Mouse (Mus musculus) hindbrain, embryonic 16.5 days (tissue): ENCODE measurements around the gene Sla2. TPM values are rescaled to one million over a fixed set of nuclear protein-coding genes. Genes with fewer than 3 reads are reported as not detected.

Source experiments
- ATAC-seq: fragments of 200-750 bp; cut with Nextera tagmentation; 2 replicates; pipeline ENCODE4 v1.8.0; 2017; ENCODE audit warnings: moderate TSS enrichment, moderate library complexity
- H3K27ac ChIP-seq: fragments of 300-500 bp; sonication (generic); 2 replicates; pipeline ENCODE4 v1.5.1; 2014; ENCODE audit warnings: low read depth, mild to moderate bottlenecking, control low read depth, low read length, moderate library complexity
- H3K27me3 ChIP-seq: fragments of 300-500 bp; sonication (generic); replicated peaks from 2 replicates; pipeline ENCODE4 v1.6.1; 2014; ENCODE audit warnings: low read length; ENCODE audit not compliant: control insufficient read depth, insufficient read depth
- H3K36me3 ChIP-seq: fragments of 300-500 bp; sonication (generic); 2 replicates; pipeline ENCODE4 v1.6.1; 2014; ENCODE audit warnings: mild to moderate bottlenecking, low read length, moderate library complexity, mixed read lengths; ENCODE audit not compliant: control insufficient read depth, insufficient read depth
- H3K4me1 ChIP-seq: fragments of 300-500 bp; sonication (generic); 2 replicates; pipeline ENCODE4 v1.6.1; 2014; ENCODE audit warnings: low read depth, low read length; ENCODE audit not compliant: control insufficient read depth, insufficient read depth
- H3K4me2 ChIP-seq: fragments of 300-500 bp; sonication (generic); 2 replicates; pipeline ENCODE4 v1.6.1; 2014; ENCODE audit warnings: mild to moderate bottlenecking, low read length, control low read depth, moderate library complexity
- H3K4me3 ChIP-seq: fragments of 300-500 bp; sonication (generic); 2 replicates; pipeline ENCODE4 v1.5.1; 2014; ENCODE audit warnings: mild to moderate bottlenecking, low read length, control low read depth, moderate library complexity
- H3K9ac ChIP-seq: fragments of 300-500 bp; sonication (generic); 2 replicates; pipeline ENCODE4 v1.6.1; 2014; ENCODE audit warnings: low read depth, mild to moderate bottlenecking, control low read depth, low read length, moderate library complexity
- H3K9me3 ChIP-seq: fragments of 300-500 bp; sonication (generic); 2 replicates; pipeline ENCODE4 v1.6.1; 2014; ENCODE audit warnings: mild to moderate bottlenecking, low read length, moderate library complexity; ENCODE audit not compliant: control insufficient read depth
- WGBS: fragments of 180-500 bp; shearing (Covaris S2); extraction: QIAGEN DNeasy Blood & Tissue Kit; methylation state at CpG from one replicate; pipeline ENCODE4 v1.1.7; 2014; 5-methylcytosine and 5-hydroxymethylcytosine counted together
- polyA plus RNA-seq: library from polyadenylated mRNA; unstranded; fragments of >200 nt; fragmentation: Nextera tagmentation; extraction: Ambion mirVana; gene quantifications from 2 replicates; pipeline ENCODE4 v1.2.1, GENCODE M21; 2015

Sla2 gene
- polyA plus RNA-seq, 1 experiment from 2014 or later: 0.21 TPM

DNA sequence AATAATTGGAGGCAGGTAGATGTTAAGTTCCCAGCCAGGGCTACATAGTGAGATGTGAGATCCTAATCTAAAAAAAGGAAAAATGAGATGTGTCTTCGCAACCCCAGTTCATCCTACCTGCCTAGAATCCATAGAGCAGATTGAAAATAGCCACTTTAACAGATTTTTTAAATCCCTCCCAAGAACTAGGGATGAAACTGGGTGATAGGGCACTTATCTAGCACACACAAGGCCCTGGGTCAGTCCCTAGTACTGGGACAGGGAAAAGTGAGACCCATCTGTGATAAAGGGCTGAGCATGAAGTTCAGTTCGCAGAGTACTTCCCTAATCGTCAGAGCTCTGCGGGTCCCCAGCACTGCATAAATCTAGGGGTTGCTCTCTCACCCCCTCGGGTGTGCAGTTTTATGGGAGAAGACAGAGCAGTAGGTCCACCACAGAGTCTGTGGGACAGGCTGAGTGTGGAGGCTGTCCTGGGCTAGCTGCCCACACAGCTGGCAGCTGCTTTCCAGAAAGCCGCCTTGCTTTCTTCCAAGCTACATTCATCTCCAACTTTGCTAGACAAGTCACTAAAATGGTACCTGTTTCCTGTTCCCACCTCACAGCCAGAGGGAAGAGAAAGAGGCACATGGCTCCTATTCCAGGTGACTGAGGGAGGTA, 38.3 kb downstream of the Sla2 start:
- no peak for ATAC-seq
- no peaks in the 10 kb centered on the region for H3K27me3 ChIP-seq
- WGBS: 83% methylated on average over 6 of the region's 6 CpGs

DNA sequence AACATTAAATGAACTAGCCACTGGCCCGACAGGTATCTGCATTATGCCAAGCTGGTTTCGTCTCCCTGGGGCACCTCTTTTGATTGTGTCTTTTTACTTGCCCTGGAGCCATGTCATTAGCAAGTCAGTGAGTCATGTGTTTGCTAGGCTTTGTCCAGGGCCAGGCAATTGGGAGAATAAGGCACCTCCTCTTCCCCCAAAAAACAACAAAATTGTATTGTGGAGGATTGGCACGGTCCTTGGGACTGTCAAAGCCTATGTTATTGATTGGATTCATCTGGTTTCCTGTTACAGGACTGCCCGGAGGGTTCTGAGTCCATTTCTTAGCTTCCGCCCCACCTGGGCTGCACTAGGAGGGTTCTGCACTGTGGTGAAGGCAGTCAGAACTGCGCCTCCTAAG, 39.3 kb downstream of the Sla2 start:
- no peak overlapping the region for H3K4me3 ChIP-seq
- no peak for ATAC-seq
- H3K36me3 ChIP-seq: 0 out of 2 replicates have a peak, but pooled peaks cover 2% of the 10 kb centered on the region
- no peak overlapping the region for H3K4me2 ChIP-seq
- no peaks in the 10 kb centered on the region for H3K9me3 ChIP-seq
- peaks cover 8% of the 10 kb centered on the region for H3K4me1 ChIP-seq
- H3K27me3 ChIP-seq: no peaks in the 10 kb centered on the region
- no peak overlapping the region for H3K9ac ChIP-seq
- WGBS: 47% methylated on average over 6 of the region's 6 CpGs
- H3K27ac ChIP-seq: no peak overlapping the region

More for the DNA sequence above, 38.3 kb downstream of the Sla2 start:
- no peaks in the 10 kb centered on the region for H3K9me3 ChIP-seq
- H3K4me1 ChIP-seq: peaks cover 8% of the 10 kb centered on the region
- H3K36me3 ChIP-seq: 0 out of 2 replicates have a peak, but pooled peaks cover 2% of the 10 kb centered on the region
- no peak overlapping the region for H3K4me2 ChIP-seq
- H3K4me3 ChIP-seq: no peak overlapping the region
- no peak overlapping the region for H3K27ac ChIP-seq
- no peak overlapping the region for H3K9ac ChIP-seq

DNA sequence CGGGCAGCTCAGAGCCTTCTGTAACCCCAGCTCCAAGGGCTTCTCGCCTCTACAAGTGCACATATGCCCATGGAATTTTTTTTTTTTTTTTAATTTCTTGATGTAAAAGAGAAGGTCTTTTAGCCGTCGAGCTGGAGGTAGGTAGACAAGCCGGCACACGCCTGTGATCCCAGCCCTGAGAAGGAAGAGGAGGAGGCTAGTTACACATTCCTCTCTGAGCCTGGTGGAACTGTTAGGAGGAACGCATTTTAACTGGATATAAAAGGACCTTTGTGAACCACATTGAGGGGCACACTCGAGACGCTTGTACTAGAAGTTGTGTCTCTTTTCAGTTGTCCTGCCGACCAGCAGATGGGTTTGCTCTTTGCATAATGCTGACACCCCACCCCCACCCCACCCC, 42.3 kb downstream of the Sla2 start:
- no peak overlapping the region for H3K4me2 ChIP-seq
- no peaks in the 10 kb centered on the region for H3K9me3 ChIP-seq
- H3K4me3 ChIP-seq: no peak overlapping the region
- no peak overlapping the region for H3K9ac ChIP-seq
- H3K4me1 ChIP-seq: peaks cover 32% of the 10 kb centered on the region
- H3K27me3 ChIP-seq: peaks cover 18% of the 10 kb centered on the region
- no peak overlapping the region for H3K27ac ChIP-seq
- H3K36me3 ChIP-seq: no peaks in the 10 kb centered on the region
- no peak for ATAC-seq
- WGBS: 36% methylated on average over 10 of the region's 10 CpGs

DNA sequence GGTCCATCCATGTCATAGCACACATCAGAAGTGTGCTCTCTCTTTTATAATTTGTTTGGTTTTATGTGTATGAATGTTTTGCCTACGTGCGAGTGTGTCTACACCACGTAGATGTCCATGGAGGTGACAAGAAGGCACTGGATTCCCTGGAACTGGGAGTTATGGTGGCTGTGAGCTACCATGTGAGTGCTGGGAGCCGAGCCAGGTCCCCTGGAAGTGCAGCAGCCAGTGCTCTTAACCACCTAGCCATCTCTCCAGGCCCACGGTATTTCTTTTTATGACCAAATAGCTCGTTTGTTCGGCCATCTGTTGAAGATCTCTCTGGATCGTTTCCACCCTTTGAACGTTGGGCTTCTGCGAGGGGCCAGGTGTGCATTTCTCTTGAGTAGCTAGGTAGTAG, 43.7 kb downstream of the Sla2 start:
- H3K4me3 ChIP-seq: no peak overlapping the region
- no peak overlapping the region for H3K27ac ChIP-seq
- no peaks in the 10 kb centered on the region for H3K9me3 ChIP-seq
- peaks cover 19% of the 10 kb centered on the region for H3K27me3 ChIP-seq
- WGBS: 72% methylated on average over 10 of the region's 10 CpGs
- ATAC-seq: no peak
- no peak overlapping the region; the same call in 1 of the 2 replicates for H3K4me2 ChIP-seq
- no peak overlapping the region for H3K9ac ChIP-seq
- no peaks in the 10 kb centered on the region for H3K36me3 ChIP-seq
- peaks cover 34% of the 10 kb centered on the region for H3K4me1 ChIP-seq

DNA sequence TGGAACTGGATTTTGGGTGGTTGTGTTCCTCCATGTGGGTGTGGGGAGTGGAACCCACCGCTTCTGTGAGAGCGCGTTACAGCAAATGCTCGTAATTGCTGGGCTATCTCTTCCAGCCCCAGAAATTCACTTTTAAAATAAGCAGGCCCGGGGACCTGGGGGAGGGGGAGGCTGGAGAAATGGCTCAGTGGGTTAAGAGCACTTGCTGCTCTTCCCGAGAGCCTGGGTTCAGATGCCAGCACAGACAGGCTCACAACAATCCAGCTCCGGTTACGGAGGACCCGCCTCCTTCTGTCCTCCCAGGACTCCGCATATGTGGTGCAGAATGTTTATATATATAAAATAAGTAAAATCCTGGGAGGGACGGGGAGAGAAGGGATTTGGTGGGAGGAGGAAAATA, 44.3 kb downstream of the Sla2 start:
- H3K9me3 ChIP-seq: no peaks in the 10 kb centered on the region
- H3K36me3 ChIP-seq: no peaks in the 10 kb centered on the region
- peak overlapping the region; percentile 66 for H3K4me3 ChIP-seq
- H3K9ac ChIP-seq: no peak overlapping the region
- H3K27ac ChIP-seq: peak overlapping the region; percentile 62; the same call in 1 of the 2 replicates
- peak overlapping the region; percentile 98 for H3K4me2 ChIP-seq
- no peak for ATAC-seq
- 20% methylated on average over 11 of the region's 11 CpGs for WGBS
- peaks cover 19% of the 10 kb centered on the region for H3K27me3 ChIP-seq
- peaks cover 34% of the 10 kb centered on the region for H3K4me1 ChIP-seq

DNA sequence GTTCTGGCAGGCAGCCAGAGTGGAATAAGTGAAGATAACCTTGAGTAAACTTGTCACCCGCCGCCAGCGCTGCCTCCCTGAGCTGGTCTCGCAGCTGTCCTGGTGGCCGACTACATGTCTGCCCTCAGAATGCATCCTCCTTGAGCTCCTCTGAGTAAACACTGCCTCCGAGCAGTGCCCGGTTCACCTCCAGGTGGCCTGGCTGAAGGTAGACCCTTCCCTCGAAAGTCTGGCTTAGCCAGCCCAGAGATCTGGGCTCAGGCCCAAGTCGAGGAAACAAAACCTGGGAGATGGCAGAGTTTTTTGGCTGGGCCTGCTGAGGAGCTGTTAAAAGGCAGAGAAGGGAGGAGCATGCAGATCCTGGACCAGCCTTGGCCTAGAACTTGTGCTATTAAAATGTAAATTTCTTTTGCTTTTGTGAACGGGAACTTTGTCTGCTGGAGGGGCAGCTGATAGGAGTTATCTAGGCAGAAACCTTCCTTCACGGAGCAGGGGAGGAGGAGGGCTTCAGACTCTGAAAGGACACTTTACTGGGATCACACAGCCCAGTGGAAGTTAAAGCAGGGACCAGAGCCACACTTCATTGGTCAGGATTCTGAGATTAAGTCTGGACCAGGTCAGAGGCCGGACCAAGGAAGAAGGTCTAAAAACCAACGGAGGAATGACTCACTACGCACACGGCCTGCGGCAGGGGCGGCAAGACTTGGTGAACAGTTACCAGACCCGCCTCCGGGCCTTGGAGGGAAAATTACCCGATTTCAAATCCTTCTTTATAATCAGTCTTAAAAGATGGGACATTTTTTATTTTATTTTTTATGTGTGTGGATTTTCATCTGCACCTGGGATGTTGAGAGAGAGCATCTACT, 44.9 kb downstream of the Sla2 start:
- H3K4me1 ChIP-seq: peaks cover 34% of the 10 kb centered on the region
- H3K4me2 ChIP-seq: peak overlapping the region; percentile 98
- H3K27ac ChIP-seq: peak overlapping the region; percentile 84
- H3K36me3 ChIP-seq: no peaks in the 10 kb centered on the region
- peak; percentile 43 for ATAC-seq
- 9% methylated on average over 20 of the region's 20 CpGs for WGBS
- H3K4me3 ChIP-seq: peak overlapping the region; percentile 66
- H3K9me3 ChIP-seq: no peaks in the 10 kb centered on the region
- peaks cover 19% of the 10 kb centered on the region for H3K27me3 ChIP-seq
- peak overlapping the region; percentile 74; the same call in 1 of the 2 replicates for H3K9ac ChIP-seq

DNA sequence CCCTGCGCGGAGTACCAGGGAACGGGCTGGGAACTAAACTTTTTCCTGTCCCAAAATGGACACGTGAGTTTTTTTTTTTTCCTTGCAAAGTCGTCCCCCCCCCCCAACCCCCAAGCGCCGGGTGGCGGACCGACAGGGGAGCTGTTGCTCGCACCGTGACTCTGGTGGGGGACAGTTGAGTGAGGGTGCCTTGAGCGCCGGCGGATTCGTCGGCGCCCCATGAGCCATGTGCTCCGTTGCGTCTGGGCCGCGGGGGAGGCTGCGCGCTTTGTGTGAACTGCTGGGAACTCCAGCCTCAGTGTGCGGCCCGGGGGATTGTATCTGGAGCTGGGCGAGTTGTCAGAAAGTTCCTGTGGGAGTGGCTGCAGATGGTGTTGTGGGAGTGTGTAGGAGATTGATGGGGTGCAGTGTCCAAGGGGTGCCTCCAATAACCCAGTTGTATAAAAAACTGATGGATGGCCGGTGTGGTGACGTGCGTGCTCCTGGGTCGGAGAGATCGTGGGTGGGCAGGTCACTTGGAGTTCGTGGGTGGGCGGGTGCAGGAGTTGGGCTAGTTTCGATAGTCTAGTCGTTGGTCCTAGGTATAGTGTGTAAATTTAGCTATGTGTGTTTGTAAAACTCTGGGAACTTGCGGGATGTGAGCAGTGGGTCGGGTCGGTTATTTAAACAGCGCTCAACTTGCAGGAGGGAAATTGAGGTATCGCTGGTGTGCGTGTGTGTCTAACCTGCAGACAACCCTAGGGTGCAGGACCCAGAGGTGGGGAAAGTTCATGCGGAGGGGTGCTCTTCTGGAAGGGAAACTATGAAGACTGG, 45.8 kb downstream of the Sla2 start:
- peak overlapping the region; percentile 84 for H3K27ac ChIP-seq
- WGBS: under 1% methylated on average over 41 of the region's 42 CpGs
- no peaks in the 10 kb centered on the region for H3K9me3 ChIP-seq
- H3K4me3 ChIP-seq: peak overlapping the region; percentile 66
- peaks cover 34% of the 10 kb centered on the region for H3K4me1 ChIP-seq
- H3K9ac ChIP-seq: peak overlapping the region; percentile 74
- ATAC-seq: peak; percentile 53; the same call in 1 of the 2 replicates
- H3K4me2 ChIP-seq: peak overlapping the region; percentile 98
- H3K27me3 ChIP-seq: peaks cover 19% of the 10 kb centered on the region
- H3K36me3 ChIP-seq: no peaks in the 10 kb centered on the region

DNA sequence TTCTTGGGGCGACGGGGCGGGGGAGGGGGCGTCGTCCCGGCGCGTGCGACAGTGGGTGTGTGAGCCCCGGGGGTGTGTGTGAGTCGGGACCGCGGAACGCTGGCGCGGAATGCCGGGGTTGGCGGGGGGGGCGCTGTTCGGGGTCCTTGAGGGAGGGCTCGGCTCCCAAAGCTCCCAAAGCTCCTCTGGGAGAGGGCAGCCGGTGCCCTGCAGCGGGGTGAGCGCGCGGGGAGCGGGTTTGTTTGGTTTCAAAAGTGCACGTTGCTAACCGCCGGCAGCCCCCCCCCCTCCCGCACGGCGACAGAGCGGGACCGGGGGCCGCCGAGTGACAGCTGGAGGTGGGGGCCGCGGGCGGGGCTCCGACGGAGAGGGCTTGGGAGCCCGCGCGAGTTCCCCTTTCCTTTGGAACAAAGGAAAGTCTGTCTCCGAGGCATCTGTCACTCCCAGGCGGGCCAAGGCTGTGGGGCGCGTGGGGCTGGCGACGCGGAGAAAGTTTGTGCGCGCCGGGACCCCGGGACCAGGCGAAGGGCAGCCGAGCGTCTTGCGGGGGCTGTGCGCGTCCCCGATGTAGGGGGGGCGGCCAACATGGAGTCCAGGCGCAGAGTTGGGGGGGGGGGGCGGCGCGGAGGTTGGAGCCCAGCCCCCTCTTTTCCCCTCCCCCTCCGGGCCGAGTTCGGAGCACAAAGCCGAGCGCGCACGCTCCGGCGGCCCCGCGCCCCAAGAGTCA, 46.5 kb downstream of the Sla2 start:
- Histone ChIP-seq H3K36me3 (no peaks in the 10 kb centered on the region), H3K27me3 (peaks cover 19% of the 10 kb centered on the region), H3K4me2 (peak overlapping the region; percentile 98), H3K9me3 (no peaks in the 10 kb centered on the region), H3K4me1 (peaks cover 34% of the 10 kb centered on the region), H3K9ac (peak overlapping the region; percentile 74), H3K4me3 (peak overlapping the region; percentile 66), H3K27ac (peak overlapping the region; percentile 84)
- peak; percentile 25; the same call in 1 of the 2 replicates for ATAC-seq
- under 1% methylated on average over 56 of the region's 79 CpGs for WGBS
